Mouse (Mus musculus) heart, embryonic 15.5 days (tissue): Measurements from ENCODE around the gene Tcirg1. TPM values are rescaled to one million over a fixed set of nuclear protein-coding genes. Genes with fewer than 3 reads are reported as not detected.

Experiments
- ATAC-seq: fragments of 200-750 bp; cut with Nextera tagmentation; replicated peaks from 2 replicates; pipeline ENCODE4 v1.8.0; 2017; ENCODE audit warnings: low read depth, moderate TSS enrichment; ENCODE audit not compliant: insufficient number of reproducible peaks, insufficient read depth, low FRiP score
- H3K27ac ChIP-seq: fragments of 300-500 bp; sonication (generic); 2 replicates; pipeline ENCODE4 v1.5.1; 2015; ENCODE audit warnings: mild to moderate bottlenecking, inconsistent platforms
- H3K27me3 ChIP-seq: fragments of 300-500 bp; sonication (generic); 2 replicates; pipeline ENCODE4 v1.6.1; 2015; ENCODE audit warnings: inconsistent platforms
- H3K36me3 ChIP-seq: fragments of 300-500 bp; sonication (generic); 2 replicates; pipeline ENCODE4 v1.6.1; 2015; ENCODE audit warnings: mild to moderate bottlenecking, inconsistent platforms
- H3K4me1 ChIP-seq: fragments of 300-500 bp; sonication (generic); replicated peaks from 2 replicates; pipeline ENCODE4 v1.6.1; 2015; ENCODE audit warnings: inconsistent platforms
- H3K4me2 ChIP-seq: fragments of 300-500 bp; sonication (generic); 2 replicates; pipeline ENCODE4 v1.6.1; 2015; ENCODE audit warnings: inconsistent platforms, mild to moderate bottlenecking, moderate library complexity
- H3K4me3 ChIP-seq: fragments of 300-500 bp; sonication (generic); 2 replicates; pipeline ENCODE4 v1.5.1; 2015; ENCODE audit warnings: mild to moderate bottlenecking, inconsistent platforms
- H3K9ac ChIP-seq: fragments of 300-500 bp; sonication (generic); 2 replicates; pipeline ENCODE4 v1.6.1; 2015; ENCODE audit warnings: mild to moderate bottlenecking, inconsistent platforms
- H3K9me3 ChIP-seq: fragments of 300-500 bp; sonication (generic); replicated peaks from 2 replicates; pipeline ENCODE4 v1.6.1; 2016; ENCODE audit warnings: inconsistent platforms
- WGBS: fragments of 180-500 bp; shearing (Covaris S2); methylation state at CpG from one replicate; pipeline ENCODE4 v1.1.7; 2015; ENCODE audit warnings: mixed read lengths; 5-methylcytosine and 5-hydroxymethylcytosine counted together
- polyA plus RNA-seq: library from polyadenylated mRNA; unstranded; fragments of >200 nt; fragmentation: Nextera tagmentation; extraction: Ambion mirVana; gene quantifications from 2 replicates; pipeline ENCODE4 v1.2.1, GENCODE M21; 2015

The Tcirg1 gene
- polyA plus RNA-seq = 24.9 and 39.6 TPM in 2 replicates

DNA sequence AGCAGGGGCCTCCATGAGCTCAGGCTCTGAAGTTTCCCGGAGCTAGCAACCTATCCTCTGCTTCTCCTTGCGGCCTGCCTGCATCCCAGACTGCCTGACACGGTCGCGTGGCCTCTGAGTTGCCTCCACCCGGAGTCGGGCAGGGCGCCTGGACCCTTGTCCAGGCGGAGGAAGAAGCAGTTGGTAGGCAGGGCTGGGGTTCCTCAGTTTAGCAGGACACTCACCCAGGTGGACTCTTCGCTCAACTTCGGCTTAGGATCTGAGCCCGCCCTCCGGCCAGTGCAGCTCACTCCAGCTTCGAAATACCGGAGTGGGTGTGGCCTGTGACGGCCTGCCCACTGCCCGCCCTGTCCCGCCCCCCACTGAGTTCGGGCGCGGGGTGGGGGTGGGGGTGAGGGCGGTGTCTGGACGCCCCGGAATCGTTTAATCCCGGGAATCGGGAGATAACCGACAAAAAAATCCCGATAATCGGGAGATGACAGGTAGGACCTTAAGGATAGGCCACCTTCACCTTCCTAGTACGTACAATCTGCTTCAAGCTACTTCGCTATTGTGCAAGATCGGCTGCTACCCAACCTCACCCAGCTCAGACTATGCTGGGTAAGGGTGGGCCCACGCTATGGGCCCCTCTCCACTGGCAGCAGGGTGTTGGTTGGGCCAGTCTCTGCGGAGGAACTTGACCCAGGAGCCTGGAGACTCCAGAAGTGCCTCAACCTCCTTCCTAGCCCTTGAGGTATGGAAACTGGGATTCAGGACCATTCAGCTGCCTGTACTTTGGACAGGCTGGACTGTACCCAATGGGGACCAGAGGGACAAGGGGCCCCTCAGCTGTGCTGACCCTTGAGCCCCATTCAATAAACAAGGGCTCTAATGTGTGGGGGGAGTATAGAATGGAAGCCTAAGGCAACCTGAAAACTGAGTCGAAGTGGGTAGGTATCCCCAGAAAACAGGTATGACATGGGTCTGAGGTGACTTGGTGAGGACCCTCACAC lies at the start of gene Tcirg1:
Gene Tcirg1 (minus strand): TSS at position 339 of the 992 bp plus-strand sequence.
- no peaks in the 10 kb centered on the region for H3K9me3 ChIP-seq
- H3K27me3 ChIP-seq = no peaks in the 10 kb centered on the region
- peak within 1 kb of the TSS; percentile 74 for H3K4me3 ChIP-seq
- 3% methylated on average over 36 of the region's 36 CpGs for WGBS
- ATAC-seq = peak; percentile 88
- H3K9ac ChIP-seq = peak within 1 kb of the TSS; percentile 70
- H3K27ac ChIP-seq = peak within 1 kb of the TSS; percentile 71
- H3K4me2 ChIP-seq = peak within 1 kb of the TSS; percentile 92
- peaks cover 50% of the 10 kb centered on the region for H3K4me1 ChIP-seq
- peaks cover 48% of the 10 kb centered on the region for H3K36me3 ChIP-seq

DNA sequence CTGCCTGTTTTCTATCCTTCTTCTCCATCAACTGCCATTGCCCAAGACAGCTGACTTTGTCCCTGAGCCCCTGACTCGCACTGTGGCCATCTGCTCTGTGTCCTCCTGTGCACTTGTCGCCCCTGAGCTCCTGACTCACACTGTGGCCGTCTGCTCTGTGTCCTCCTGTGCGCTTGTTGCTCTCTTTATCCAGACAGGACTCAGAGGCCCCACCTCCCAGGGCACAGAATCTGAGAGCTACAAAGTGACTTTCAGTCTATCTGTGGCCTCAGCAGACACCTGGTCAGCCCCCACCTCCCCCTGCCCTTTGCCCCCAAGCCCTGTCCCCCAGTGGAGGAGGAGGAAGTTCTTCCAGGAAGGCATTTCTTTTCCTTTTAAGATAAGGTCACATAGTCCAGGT lies 48.9 kb upstream of the Tcirg1 start:
- no peak for ATAC-seq
- no peaks in the 10 kb centered on the region; the same call in 1 of the 2 replicates for H3K4me1 ChIP-seq
- 20% methylated on average over 4 of the region's 4 CpGs for WGBS
- H3K27ac ChIP-seq = no peak overlapping the region
- H3K9me3 ChIP-seq = no peaks in the 10 kb centered on the region
- no peak overlapping the region for H3K9ac ChIP-seq
- H3K27me3 ChIP-seq = no peaks in the 10 kb centered on the region
- H3K4me2 ChIP-seq = no peak overlapping the region
- H3K36me3 ChIP-seq = no peaks in the 10 kb centered on the region
- H3K4me3 ChIP-seq = no peak overlapping the region

DNA sequence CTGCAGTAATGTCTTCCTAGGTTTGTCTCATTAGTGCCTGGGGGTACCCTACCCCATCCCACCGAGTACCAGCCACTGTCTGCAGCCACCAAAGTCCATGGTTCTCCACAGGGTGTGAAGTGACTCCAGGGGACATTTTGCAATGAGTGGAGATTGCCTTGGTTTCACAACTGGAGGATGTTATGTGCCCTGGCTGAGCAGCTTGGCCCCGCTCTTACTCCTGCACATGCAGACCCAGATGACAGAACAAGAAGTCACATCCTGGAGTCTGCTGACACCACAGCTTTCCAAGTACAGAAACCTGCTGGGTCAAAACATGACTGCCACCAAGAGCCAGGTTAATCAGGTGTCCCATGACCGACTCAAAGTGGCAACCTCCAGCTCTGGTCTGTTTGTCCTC lies 48.1 kb upstream of the Tcirg1 start:
- no peaks in the 10 kb centered on the region for H3K9me3 ChIP-seq
- no peak overlapping the region for H3K4me2 ChIP-seq
- H3K4me3 ChIP-seq = no peak overlapping the region
- no peaks in the 10 kb centered on the region; the same call in 1 of the 2 replicates for H3K4me1 ChIP-seq
- WGBS = 78% methylated on average over 3 of the region's 3 CpGs
- no peak for ATAC-seq
- no peaks in the 10 kb centered on the region for H3K36me3 ChIP-seq
- H3K9ac ChIP-seq = no peak overlapping the region
- H3K27me3 ChIP-seq = no peaks in the 10 kb centered on the region
- no peak overlapping the region for H3K27ac ChIP-seq

DNA sequence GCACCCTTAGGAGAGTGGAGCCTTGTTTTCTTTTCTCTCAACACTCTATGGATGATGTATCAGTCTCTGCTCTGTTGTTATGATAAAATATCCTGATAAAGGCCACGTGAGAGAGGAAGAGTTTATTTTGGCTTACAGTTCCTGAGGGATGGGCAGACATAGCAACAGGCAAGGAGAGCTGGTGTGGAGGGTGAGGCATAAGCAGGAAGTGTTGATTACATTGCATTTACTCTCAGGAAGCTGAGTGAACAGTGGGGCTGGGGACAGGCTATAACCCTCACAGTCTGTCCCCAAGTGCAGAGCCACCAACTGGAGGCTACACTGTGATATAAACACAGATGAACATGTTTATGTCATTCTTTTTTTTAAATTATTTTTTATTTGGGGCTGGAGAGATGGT lies 45.2 kb upstream of the Tcirg1 start:
- Histone ChIP-seq H3K27me3 (0 out of 2 replicates have a peak, but pooled peaks cover 3% of the 10 kb centered on the region), H3K9ac (no peak overlapping the region), H3K4me2 (no peak overlapping the region), H3K4me1 (no peaks in the 10 kb centered on the region), H3K36me3 (no peaks in the 10 kb centered on the region), H3K4me3 (no peak overlapping the region), H3K9me3 (no peaks in the 10 kb centered on the region), H3K27ac (no peak overlapping the region)
- no peak for ATAC-seq
- WGBS = 29% methylated on average over 1 of the region's 1 CpGs

DNA sequence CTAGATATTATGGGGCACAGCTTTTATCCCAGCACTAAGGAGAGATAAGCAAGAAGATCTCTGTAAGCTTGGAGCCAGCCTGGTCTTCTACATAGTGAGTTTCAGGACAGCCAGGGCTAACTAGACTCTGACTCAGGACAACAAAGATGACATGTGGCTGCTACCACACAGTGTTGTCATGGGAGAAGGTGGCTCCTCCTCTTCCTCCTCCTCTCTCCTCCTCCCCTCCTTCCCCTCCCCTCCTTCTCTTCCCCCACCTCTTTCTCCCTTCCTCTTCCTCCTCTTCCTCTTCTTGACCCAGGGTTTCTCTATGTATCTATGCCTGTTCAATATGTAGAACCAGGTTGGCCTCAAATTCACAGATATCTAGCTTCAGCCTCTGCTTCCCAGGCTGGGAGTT lies 44.5 kb upstream of the Tcirg1 start:
- Histone ChIP-seq H3K4me1 (peaks cover 2% of the 10 kb centered on the region; the same call in 1 of the 2 replicates), H3K36me3 (no peaks in the 10 kb centered on the region), H3K4me2 (no peak overlapping the region), H3K9me3 (no peaks in the 10 kb centered on the region), H3K9ac (no peak overlapping the region), H3K27ac (no peak overlapping the region), H3K27me3 (0 out of 2 replicates have a peak, but pooled peaks cover 3% of the 10 kb centered on the region), H3K4me3 (no peak overlapping the region)
- no peak for ATAC-seq

DNA sequence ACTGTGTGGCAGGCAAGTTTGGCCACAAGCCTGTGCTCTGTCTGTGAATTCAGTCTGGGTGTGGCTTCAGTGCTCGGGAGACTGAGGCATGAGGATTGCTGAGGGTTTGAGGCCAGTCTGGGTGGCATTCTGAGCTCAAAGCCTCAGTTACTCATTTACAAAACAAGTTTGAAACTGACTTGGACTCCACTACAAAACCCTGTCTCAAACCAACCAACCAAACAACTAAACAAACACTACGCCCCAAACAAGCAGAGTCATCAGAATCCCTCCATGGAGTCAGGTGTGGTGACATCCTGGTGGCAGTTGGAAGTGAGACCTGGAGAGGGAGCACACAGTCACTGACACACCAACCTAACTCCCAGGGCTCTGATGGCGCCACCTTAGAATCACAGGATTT lies 43.4 kb upstream of the Tcirg1 start:
- Histone ChIP-seq H3K27ac (no peak overlapping the region), H3K9ac (no peak overlapping the region), H3K4me2 (no peak overlapping the region), H3K4me1 (peaks cover 10% of the 10 kb centered on the region), H3K27me3 (0 out of 2 replicates have a peak, but pooled peaks cover 3% of the 10 kb centered on the region), H3K36me3 (no peaks in the 10 kb centered on the region), H3K4me3 (no peak overlapping the region), H3K9me3 (no peaks in the 10 kb centered on the region)
- no peak for ATAC-seq
- 77% methylated on average over 3 of the region's 3 CpGs for WGBS

DNA sequence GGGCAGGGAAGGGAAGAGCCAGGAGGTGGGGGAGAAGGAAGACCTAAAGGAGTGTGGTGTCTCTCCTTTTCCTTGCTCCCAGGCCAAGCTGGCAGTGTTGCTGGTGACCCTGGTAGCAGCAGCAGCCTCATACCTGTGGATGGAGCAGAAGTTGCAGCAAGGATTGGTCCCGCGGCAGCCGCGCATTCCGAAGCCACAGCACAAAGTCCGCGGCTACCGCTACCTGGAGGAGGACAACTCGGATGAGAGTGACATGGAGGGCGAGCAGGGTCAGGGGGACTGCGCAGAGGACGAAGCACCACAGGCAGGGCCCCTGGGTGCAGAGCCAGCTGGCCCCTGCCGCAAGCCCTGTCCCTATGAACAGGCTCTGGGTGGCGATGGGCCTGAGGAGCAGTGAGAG lies 41.6 kb upstream of the Tcirg1 start:
- Histone ChIP-seq H3K4me1 (peaks cover 10% of the 10 kb centered on the region), H3K9me3 (no peaks in the 10 kb centered on the region), H3K4me2 (no peak overlapping the region), H3K27ac (no peak overlapping the region), H3K27me3 (0 out of 2 replicates have a peak, but pooled peaks cover 3% of the 10 kb centered on the region), H3K4me3 (no peak overlapping the region), H3K9ac (no peak overlapping the region), H3K36me3 (no peaks in the 10 kb centered on the region)
- no peak for ATAC-seq
- 73% methylated on average over 14 of the region's 14 CpGs for WGBS

DNA sequence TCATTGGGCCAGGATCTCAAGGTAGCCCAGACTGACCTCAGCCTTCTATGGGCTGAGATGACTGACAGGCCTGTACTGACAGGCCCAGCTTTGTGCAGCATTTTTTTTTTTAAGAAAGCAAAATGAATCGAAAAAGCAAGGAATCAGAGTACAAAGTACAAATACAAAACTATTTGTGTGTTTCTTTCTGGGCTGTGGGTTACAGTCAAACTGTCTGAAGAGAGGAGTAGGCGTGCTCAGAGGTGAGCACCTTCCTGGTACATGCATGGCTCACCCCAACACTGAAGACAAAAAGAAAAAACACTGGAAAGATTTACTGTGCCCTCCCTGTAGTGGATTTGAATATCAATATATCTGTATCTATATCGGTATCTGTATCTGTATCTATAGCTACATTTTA lies 40.9 kb upstream of the Tcirg1 start:
- Histone ChIP-seq H3K4me3 (no peak overlapping the region), H3K9ac (no peak overlapping the region), H3K27me3 (0 out of 2 replicates have a peak, but pooled peaks cover 3% of the 10 kb centered on the region), H3K9me3 (no peaks in the 10 kb centered on the region), H3K4me1 (peaks cover 13% of the 10 kb centered on the region), H3K4me2 (no peak overlapping the region), H3K27ac (no peak overlapping the region), H3K36me3 (no peaks in the 10 kb centered on the region)
- ATAC-seq = no peak
- WGBS = 78% methylated on average over 3 of the region's 3 CpGs

DNA sequence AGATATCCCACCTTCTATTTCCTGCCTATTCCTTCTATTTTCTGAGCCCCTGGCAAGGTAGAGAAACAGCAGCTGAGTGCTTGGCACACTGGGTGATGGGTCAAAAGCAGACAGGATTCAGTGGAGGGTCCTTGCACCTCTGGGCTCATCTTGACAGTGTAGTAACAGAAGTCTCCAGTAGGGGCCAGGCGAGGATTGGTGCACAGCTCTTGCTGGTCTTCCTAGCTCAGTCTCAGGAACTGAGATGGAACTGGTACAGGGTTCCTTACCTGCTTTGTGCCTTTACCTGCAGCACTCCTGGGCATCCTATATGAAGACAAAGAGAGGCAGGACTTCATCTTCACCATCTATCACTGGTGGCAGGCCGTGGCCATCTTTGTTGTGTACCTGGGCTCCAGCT lies 39.8 kb upstream of the Tcirg1 start:
- H3K4me2 ChIP-seq = no peak overlapping the region
- 18% methylated on average over 2 of the region's 2 CpGs for WGBS
- 0 out of 2 replicates have a peak, but pooled peaks cover 3% of the 10 kb centered on the region for H3K27me3 ChIP-seq
- no peaks in the 10 kb centered on the region for H3K36me3 ChIP-seq
- no peaks in the 10 kb centered on the region for H3K9me3 ChIP-seq
- ATAC-seq = 0 out of 2 replicates have a peak, but pooled peaks have one; percentile 54
- H3K27ac ChIP-seq = peak overlapping the region; percentile 56
- no peak overlapping the region for H3K9ac ChIP-seq
- H3K4me1 ChIP-seq = peaks cover 13% of the 10 kb centered on the region
- no peak overlapping the region for H3K4me3 ChIP-seq

DNA sequence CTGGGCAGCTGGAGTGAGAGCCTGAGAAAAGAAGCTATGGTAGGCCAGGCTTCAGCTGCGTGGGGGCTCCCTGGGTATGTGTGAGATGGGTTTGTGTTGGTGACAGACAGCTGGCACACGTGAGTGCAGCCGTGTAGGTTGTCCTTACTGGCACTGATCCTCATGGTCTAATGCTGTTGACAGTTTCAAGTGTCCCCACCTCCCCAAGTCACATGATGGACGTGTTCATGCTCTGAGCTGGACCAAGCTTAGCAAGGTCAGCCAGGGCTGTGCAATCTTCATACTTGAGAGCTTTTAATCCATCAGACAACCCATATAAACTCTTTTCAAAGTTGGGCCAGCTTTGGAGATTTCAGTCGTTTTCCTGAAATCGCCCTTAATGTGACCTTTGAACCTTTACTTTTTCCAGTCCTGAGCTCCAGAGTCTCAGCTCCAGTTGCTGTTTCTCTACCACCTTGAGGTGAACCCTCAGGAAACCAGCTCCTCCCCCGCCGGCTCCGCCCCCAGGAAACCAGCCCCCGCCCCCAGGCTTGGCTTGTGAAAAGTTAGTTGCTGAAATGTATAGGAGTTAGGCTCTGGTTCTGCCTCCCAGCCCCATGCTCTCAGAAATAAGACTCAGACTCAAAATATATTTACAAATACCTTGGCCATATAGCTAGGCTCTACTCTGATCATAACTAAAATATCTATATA lies 39.1 kb upstream of the Tcirg1 start:
- H3K4me1 ChIP-seq = peaks cover 13% of the 10 kb centered on the region
- H3K27me3 ChIP-seq = 0 out of 2 replicates have a peak, but pooled peaks cover 3% of the 10 kb centered on the region
- no peak overlapping the region for H3K9ac ChIP-seq
- peak overlapping the region; percentile 56 for H3K27ac ChIP-seq
- WGBS = 15% methylated on average over 10 of the region's 10 CpGs
- no peak overlapping the region for H3K4me3 ChIP-seq
- no peaks in the 10 kb centered on the region for H3K9me3 ChIP-seq
- H3K4me2 ChIP-seq = no peak overlapping the region
- H3K36me3 ChIP-seq = no peaks in the 10 kb centered on the region
- peak; percentile 74 for ATAC-seq

DNA sequence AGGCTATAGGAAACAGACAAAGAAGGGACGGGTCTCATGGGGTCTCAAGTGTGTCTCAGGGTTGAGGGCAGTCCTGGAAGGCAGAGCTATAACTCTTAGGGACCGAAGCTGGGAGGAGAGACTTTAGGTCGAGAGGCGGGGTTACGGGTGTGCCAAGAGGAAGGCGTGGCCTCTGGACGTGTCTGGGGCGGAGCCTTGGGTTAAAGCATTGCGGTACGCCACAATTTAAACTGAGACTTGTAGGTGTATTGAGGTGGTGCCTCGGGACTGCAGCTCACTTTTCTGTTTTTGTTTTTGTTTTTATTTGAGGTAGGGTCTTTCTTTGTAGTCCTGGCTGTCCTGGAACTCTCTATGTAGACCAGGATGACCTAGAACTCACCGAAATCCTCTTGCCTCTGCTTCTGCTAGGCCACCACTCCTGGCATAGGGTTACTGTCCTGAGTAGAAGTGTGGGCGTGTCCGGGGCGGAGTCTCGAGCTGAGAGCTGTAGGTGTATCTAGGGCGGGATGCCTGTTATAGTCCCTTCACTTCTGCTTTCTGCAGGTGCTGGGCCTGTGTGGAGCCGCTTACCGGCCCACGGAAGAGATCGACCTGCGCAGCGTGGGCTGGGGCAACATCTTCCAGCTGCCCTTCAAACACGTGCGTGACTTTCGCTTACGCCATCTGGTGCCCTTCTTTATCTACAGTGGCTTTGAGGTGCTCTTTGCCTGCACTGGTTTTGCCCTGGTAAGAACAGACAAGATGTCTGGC lies 36.2 kb upstream of the Tcirg1 start:
- Histone ChIP-seq H3K9me3 (no peaks in the 10 kb centered on the region), H3K4me1 (peaks cover 13% of the 10 kb centered on the region), H3K27me3 (no peaks in the 10 kb centered on the region), H3K27ac (no peak overlapping the region), H3K36me3 (no peaks in the 10 kb centered on the region), H3K9ac (no peak overlapping the region), H3K4me2 (peak overlapping the region; percentile 56), H3K4me3 (peak overlapping the region; percentile 36)
- WGBS = 18% methylated on average over 27 of the region's 27 CpGs
- ATAC-seq = no peak
